Mouse (Mus musculus) Muller cell, postnatal 12 days (primary cell): Measurements from ENCODE around the gene Trib2.

ENCODE experiments used
- DNase-seq: peaks from one replicate; pipeline ENCODE4 v3.0.0-alpha.2; 2015; ENCODE audit errors: inconsistent ontology term

Trib2 gene

GRCm38 (mm10) chr12:15814249-15815081 lies 2.3 kb downstream of the Trib2 start:
- DNase-seq: peak; percentile 65

- peak; percentile 46 for DNase-seq
Measured at GRCm38 (mm10) chr12:15813819-15814165, 2.9 kb downstream of the Trib2 start.

GRCm38 (mm10) chr12:15813133-15813818 lies 3.4 kb downstream of the Trib2 start:
- DNase-seq: peak; percentile 85

GRCm38 (mm10) chr12:15812139-15812962 lies 4.4 kb downstream of the Trib2 start:
- peak; percentile 64 for DNase-seq

GRCm38 (mm10) chr12:15811682-15812081 lies 5.0 kb downstream of the Trib2 start:
- DNase-seq: peak; percentile 82

- DNase-seq: peak; percentile 58
Measured at GRCm38 (mm10) chr12:15810926-15811325, 5.8 kb downstream of the Trib2 start.

- DNase-seq: peak; percentile 42
Measured at GRCm38 (mm10) chr12:15809657-15810056, 7.1 kb downstream of the Trib2 start.

- peak; percentile 68 for DNase-seq
Measured at GRCm38 (mm10) chr12:15809249-15809648, 7.5 kb downstream of the Trib2 start.

GRCm38 (mm10) chr12:15808186-15808800 lies 8.4 kb downstream of the Trib2 start:
- no peak for DNase-seq

- DNase-seq: no peak
Measured at GRCm38 (mm10) chr12:15804931-15805331, 11.8 kb downstream of the Trib2 start.

GRCm38 (mm10) chr12:15803936-15804438 lies 12.7 kb downstream of the Trib2 start:
- no peak for DNase-seq

- DNase-seq: no peak
Measured at GRCm38 (mm10) chr12:15801571-15801930, 15.2 kb downstream of the Trib2 start.

- peak; percentile 79 for DNase-seq
Measured at GRCm38 (mm10) chr12:15800914-15801570, 15.7 kb downstream of the Trib2 start.

- DNase-seq: peak; percentile 27
Measured at GRCm38 (mm10) chr12:15800196-15800913, 16.4 kb downstream of the Trib2 start.

- DNase-seq: no peak
Measured at GRCm38 (mm10) chr12:15798019-15798418, 18.7 kb downstream of the Trib2 start.

- no peak for DNase-seq
Measured at GRCm38 (mm10) chr12:15795886-15796285, 20.8 kb downstream of the Trib2 start.

GRCm38 (mm10) chr12:15793336-15793735 lies 23.4 kb downstream of the Trib2 start:
- DNase-seq: no peak

GRCm38 (mm10) chr12:15790181-15790580 lies 26.5 kb downstream of the Trib2 start:
- no peak for DNase-seq

- no peak for DNase-seq
Measured at GRCm38 (mm10) chr12:15777047-15777446, 39.7 kb downstream of the Trib2 start.

- DNase-seq: peak; percentile 53
Measured at GRCm38 (mm10) chr12:15771686-15772085, 45.0 kb downstream of the Trib2 start.
